16 mouse cellular contexts compared by ENCODE assay signal in the genomic region with DNA sequence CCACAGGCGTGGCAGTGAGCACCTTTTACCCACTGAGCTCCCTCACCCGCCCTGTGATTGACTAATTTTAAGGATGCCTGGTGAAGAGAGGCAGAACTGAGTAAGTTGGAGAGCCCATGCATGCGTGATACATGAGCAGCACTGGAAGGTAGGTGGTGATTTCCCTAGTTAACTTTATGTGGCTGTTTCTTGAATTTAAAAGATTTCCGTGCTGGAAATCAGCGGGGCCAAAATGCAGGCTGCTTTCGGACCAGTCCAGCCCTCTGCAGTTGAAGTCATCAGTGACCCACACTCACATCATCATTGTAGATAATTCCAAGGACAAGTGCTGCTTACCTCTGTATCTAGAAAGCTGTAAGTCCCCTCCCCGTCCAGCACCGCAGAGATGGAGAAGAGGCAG.
"Had no signal": no experiment of that assay in that cellular context is flagged by ENCODE, and none has a peak within 500 bp of the region (broad histone marks: within the 10 kb centered on the region; RNA-seq: fewer than 3 reads in every experiment).

No protein-coding gene starts in this region.

- H3K27ac ChIP-seq: neural tube, embryonic 13.5 days; neural tube, embryonic 15.5 days; stomach, embryonic 15.5 days; stomach, postnatal 0 days had no signal

- H3K9me3 ChIP-seq: neural tube, embryonic 13.5 days; neural tube, embryonic 15.5 days; stomach, embryonic 15.5 days had no signal

- H3K4me2 ChIP-seq: neural tube, embryonic 13.5 days; neural tube, embryonic 15.5 days; stomach, embryonic 15.5 days had no signal

- H3K4me1 ChIP-seq: neural tube, embryonic 13.5 days; neural tube, embryonic 15.5 days; stomach, embryonic 15.5 days had no signal

- DNase-seq: retina, postnatal 1 day; right cerebral cortex, adult 18-20 months; right cerebral cortex, postnatal 14 days; right cerebral cortex, postnatal 25 days; right cerebral cortex, postnatal 4 days; spleen, adult 18-20 months; thymus, adult 18-20 months; thymus, adult 2 months; thymus, postnatal 14 days; thymus, postnatal 25 days; thymus, postnatal 36 days; thymus, postnatal 4 days had no signal

- H3K4me3 ChIP-seq: neural tube, embryonic 13.5 days; neural tube, embryonic 15.5 days; stomach, embryonic 15.5 days had no signal

- H3K27me3 ChIP-seq: neural tube, embryonic 13.5 days; neural tube, embryonic 15.5 days; stomach, embryonic 15.5 days had no signal

- H3K9ac ChIP-seq: neural tube, embryonic 13.5 days; neural tube, embryonic 15.5 days; stomach, embryonic 15.5 days had no signal
